Mouse (Mus musculus): ENCODE results near the gene Gm29094. TPM values are rescaled to one million over a fixed set of nuclear protein-coding genes. Genes with fewer than 3 reads are reported as not detected.

Gm29094 gene
- not detected in 2 replicates for polyA plus RNA-seq (2012)

GRCm38 (mm10) chr9:89198969-89199416 lies at the start of gene Gm29094, which contains the start of gene Bcl2a1b:
Gene Gm29094, plus strand, starts transcription at chr9:89199379.
Gene Bcl2a1b, plus strand, starts transcription at chr9:89199209.

GRCm38 (mm10) chr9:89210353-89211064 lies 11.3 kb downstream of the Gm29094 start, which contains the start of gene Mthfs:
Gene Mthfs, plus strand, starts transcription at chr9:89210676.

Other genes starting within 250 kb of the Gm29094 start
- not detected in 2 replicates for gene Bcl2a1a, start 242.5 kb upstream of the Gm29094 start, polyA plus RNA-seq (2012)
- not detected in 2 replicates for gene Trim43b, start 106.5 kb upstream of the Gm29094 start, polyA plus RNA-seq (2012)
- not detected in 2 replicates for gene Bcl2a1b, start 170 bp upstream of the Gm29094 start, polyA plus RNA-seq (2012)
- gene Mthfs, start 11.3 kb downstream of the Gm29094 start, polyA plus RNA-seq (2012): 4.5 and 4.9 TPM in 2 replicates